In genomic region chr2:165997256-165997967, GRCm38 (mm10) we compare ENCODE assay signal across 17 mouse cellular contexts. TPM values are rescaled to one million over a fixed set of nuclear protein-coding genes. Genes with fewer than 3 reads are reported as not detected.
DNase-seq lines count a peak whose midpoint lies in the region; ATAC-seq and TF ChIP-seq lines count a peak whose summit lies in the region.
"Had no signal": no experiment of that assay in that cellular context is flagged by ENCODE, and none has a peak within 500 bp of the region (broad histone marks: within the 10 kb centered on the region; RNA-seq: fewer than 3 reads in every experiment).

No protein-coding gene starts in this region.

- H3K4me3 ChIP-seq in gastrocnemius, adult 2 months: no peak overlapping the region
- no peak overlapping the region for H3K4me3 ChIP-seq in lung, postnatal 0 days (ENCODE audit: low read depth, low read length)
- H3K4me3 ChIP-seq in stomach, postnatal 0 days (ENCODE audit: low read depth, low read length): no peak overlapping the region
- H3K4me3 ChIP-seq: embryonic facial prominence, embryonic 12.5 days; heart, embryonic 15.5 days; hindbrain, embryonic 12.5 days; limb, embryonic 15.5 days had no signal

- DNase-seq in gastrocnemius, adult 2 months: no peak
- DNase-seq in gastrocnemius, adult 18-20 months (ENCODE audit: low spot score): no peak
- no peak for DNase-seq in lung, postnatal 0 days (ENCODE audit: low spot score)
- no peak for DNase-seq in lung, postnatal 36 days
- peak; percentile 73 for DNase-seq in ZHBTc4 (ENCODE audit: low read depth, low spot score)
- DNase-seq in stomach, postnatal 0 days (ENCODE audit: low spot score): no peak
- no peak for DNase-seq in gastrocnemius, postnatal 36 days
- no peak for DNase-seq in right cerebral cortex, postnatal 25 days
- DNase-seq: cerebellum, adult 18-20 months; kidney, postnatal 10 days; lung, postnatal 14 days; midbrain, embryonic 14.5 days; thymus, postnatal 36 days had no signal

- intact Hi-C loops in gastrocnemius, adult 2 months (cut with DNase I): no loop called here
- intact Hi-C loops in gastrocnemius, postnatal 36 days (cut with DNase I): loop anchor here (5.0 kb wide), 1 partner anchor 35 kb away; no protein-coding TSS in a partner anchor

- TF ChIP-seq CTCF in gastrocnemius, adult 2 months (IDR thresholded peaks at IDR 0.05): peak; percentile 18; the same call in 1 of the 2 replicates
- peak; percentile 22 for TF ChIP-seq CTCF in lung, postnatal 0 days (IDR thresholded peaks at IDR 0.05)
- peak; percentile 25 for TF ChIP-seq CTCF in stomach, postnatal 0 days (IDR thresholded peaks at IDR 0.05; ENCODE audit: low read depth)

- WGBS in lung, postnatal 0 days: 91% methylated on average over 8 of the region's 8 CpGs
- WGBS in stomach, postnatal 0 days: 93% methylated on average over 8 of the region's 8 CpGs

- no peaks in the 10 kb centered on the region for H3K36me3 ChIP-seq in lung, postnatal 0 days (ENCODE audit: insufficient read depth, low read length)
- no peaks in the 10 kb centered on the region for H3K36me3 ChIP-seq in stomach, postnatal 0 days (ENCODE audit: control insufficient read depth, insufficient read depth, low read length)
- H3K36me3 ChIP-seq: embryonic facial prominence, embryonic 12.5 days; heart, embryonic 15.5 days; hindbrain, embryonic 12.5 days; limb, embryonic 15.5 days had no signal

- H3K4me2 ChIP-seq in lung, postnatal 0 days (replicated peaks; ENCODE audit: low read depth, low read length): no peak overlapping the region
- no peak overlapping the region for H3K4me2 ChIP-seq in stomach, postnatal 0 days (replicated peaks; ENCODE audit: low read depth)
- H3K4me2 ChIP-seq: embryonic facial prominence, embryonic 12.5 days; heart, embryonic 15.5 days; hindbrain, embryonic 12.5 days; limb, embryonic 15.5 days had no signal

- TF ChIP-seq EP300 in lung, postnatal 0 days (IDR thresholded peaks at IDR 0.05): no peak
- no peak for TF ChIP-seq EP300 in stomach, postnatal 0 days (optimal IDR thresholded peaks at IDR 0.05)

- H3K4me1 ChIP-seq in lung, postnatal 0 days (ENCODE audit: insufficient read depth, low read depth, low read length): no peaks in the 10 kb centered on the region; the same call in 1 of the 2 replicates
- peaks cover 3% of the 10 kb centered on the region; the same call in 1 of the 2 replicates for H3K4me1 ChIP-seq in stomach, postnatal 0 days (replicated peaks; ENCODE audit: control insufficient read depth, insufficient read depth)

- no peak overlapping the region for H3K9ac ChIP-seq in lung, postnatal 0 days (replicated peaks; ENCODE audit: low read depth)
- H3K9ac ChIP-seq in stomach, postnatal 0 days (ENCODE audit: low read length): no peak overlapping the region
- H3K9ac ChIP-seq: embryonic facial prominence, embryonic 12.5 days; heart, embryonic 15.5 days; hindbrain, embryonic 12.5 days; limb, embryonic 15.5 days had no signal

- H3K9me3 ChIP-seq in lung, postnatal 0 days (ENCODE audit: low read length): no peaks in the 10 kb centered on the region
- no peaks in the 10 kb centered on the region for H3K9me3 ChIP-seq in stomach, postnatal 0 days (ENCODE audit: control insufficient read depth, low read length)
- H3K9me3 ChIP-seq: embryonic facial prominence, embryonic 12.5 days; heart, embryonic 15.5 days; hindbrain, embryonic 12.5 days; limb, embryonic 15.5 days had no signal

- no peak for ATAC-seq in lung, postnatal 0 days
- no peak for ATAC-seq in stomach, postnatal 0 days (ENCODE audit: low FRiP score, low TSS enrichment)

- no peak overlapping the region; the same call in 1 of the 2 replicates for H3K27ac ChIP-seq in gastrocnemius, adult 2 months
- no peak overlapping the region for H3K27ac ChIP-seq in lung, postnatal 0 days (ENCODE audit: low read length)
- no peak overlapping the region for H3K27ac ChIP-seq in stomach, postnatal 0 days (replicated peaks)
- H3K27ac ChIP-seq: embryonic facial prominence, embryonic 12.5 days; heart, embryonic 15.5 days; hindbrain, embryonic 12.5 days; limb, embryonic 15.5 days had no signal

- H3K27me3 ChIP-seq in lung, postnatal 0 days (replicated peaks; ENCODE audit: insufficient read depth, low read length): no peaks in the 10 kb centered on the region
- no peaks in the 10 kb centered on the region for H3K27me3 ChIP-seq in stomach, postnatal 0 days (ENCODE audit: control insufficient read depth, insufficient read depth, low read length)
- H3K27me3 ChIP-seq: embryonic facial prominence, embryonic 12.5 days; heart, embryonic 15.5 days; hindbrain, embryonic 12.5 days; limb, embryonic 15.5 days had no signal

RNA-seq across cellular contexts. Expression of gene Ncoa3, which starts 5.0 kb away (rescaled TPM):
- 10 to 100 TPM; 21.0 to 24.8 TPM for total RNA-seq in gastrocnemius, adult 2 months (2021)
- total RNA-seq in gastrocnemius, adult 18-20 months (2021): 10 to 100 TPM; 14.6 to 20.4 TPM
- 8.5 and 10.4 TPM in 2 replicates for polyA plus RNA-seq in lung, postnatal 0 days (2015; fragmentation: Nextera tagmentation; extraction: Ambion mirVana)
- polyA plus RNA-seq in stomach, postnatal 0 days (2015; fragmentation: Nextera tagmentation; extraction: Ambion mirVana): 7.5 and 8.3 TPM in 2 replicates
- 10 to 100 TPM; 13.5 to 13.9 TPM for total RNA-seq in gastrocnemius, postnatal 36 days (2021)
